Mouse (Mus musculus) spleen, postnatal 10 days (tissue): ENCODE results near the gene Chmp2a.
A peak's percentile ranks its signal among the peaks of the same experiment; 100 is the strongest.

Experiments
- DNase-seq, 2 experiments: peaks; one replicate each; pipeline ENCODE4 v3.0.0; 2021 to 2022; ENCODE audit warnings: low spot score in 2 of 2

Gene Chmp2a

DNA sequence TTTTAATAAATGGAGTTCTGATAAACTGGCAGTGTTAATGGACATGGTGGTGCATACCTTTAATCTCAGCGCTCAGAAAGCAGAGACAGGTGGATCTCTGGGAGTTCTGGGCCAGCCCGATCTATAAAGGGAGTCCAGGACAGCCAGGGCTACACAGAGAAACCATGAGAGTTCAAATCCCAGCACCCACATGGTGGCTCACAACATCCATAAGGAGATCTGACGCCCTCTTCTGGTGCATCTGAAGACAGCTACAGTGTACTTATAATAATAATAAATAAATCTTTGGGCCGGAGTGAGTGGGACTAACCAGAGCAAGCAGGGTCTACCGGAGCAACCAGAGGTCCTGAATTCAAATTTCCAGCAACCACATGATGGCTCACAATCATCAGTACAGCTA lies 31.2 kb downstream of the Chmp2a start:
- no peak for DNase-seq

DNA sequence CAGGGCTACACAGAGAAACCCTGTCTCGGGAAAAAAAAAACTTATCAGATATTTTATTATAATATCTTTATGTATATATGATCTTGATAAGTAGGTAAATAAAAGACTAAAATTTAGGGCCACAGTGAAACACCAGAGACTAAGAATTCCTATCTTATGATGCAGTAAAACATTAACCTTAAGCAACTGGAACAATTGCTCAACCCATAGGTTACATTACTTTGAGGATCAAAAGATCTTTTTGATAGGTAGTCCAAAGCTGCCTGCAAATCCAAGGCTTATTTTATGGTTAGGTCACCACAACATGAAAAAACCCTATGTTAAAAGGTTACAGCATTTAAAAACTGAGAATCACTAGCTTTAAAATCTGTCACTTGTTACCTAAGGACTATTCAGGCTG lies 33.0 kb downstream of the Chmp2a start:
- DNase-seq = no peak

DNA sequence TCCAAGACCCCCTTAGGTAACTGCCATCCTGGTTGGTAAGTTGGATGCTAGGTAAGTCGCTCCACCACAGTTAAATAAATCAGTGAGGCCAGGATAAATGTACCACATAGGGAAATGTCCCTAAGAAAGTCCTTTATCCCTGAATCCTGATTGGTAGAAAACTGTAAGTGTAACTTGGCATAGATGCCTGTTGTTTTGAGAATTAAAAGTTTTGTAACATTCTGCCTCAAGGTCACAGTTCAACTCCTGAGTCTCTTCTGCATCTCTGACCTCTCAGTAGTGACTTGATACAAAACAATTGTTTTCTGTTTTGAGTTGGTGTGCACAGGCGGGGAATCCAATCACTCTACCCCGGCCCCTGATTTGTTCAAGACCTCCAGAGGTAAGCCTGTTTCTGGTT lies 35.8 kb downstream of the Chmp2a start, which contains the start of gene Trim28:
Trim28 (plus strand) TSS at position 264 of the 400 bp plus-strand sequence.
- no peak for DNase-seq

DNA sequence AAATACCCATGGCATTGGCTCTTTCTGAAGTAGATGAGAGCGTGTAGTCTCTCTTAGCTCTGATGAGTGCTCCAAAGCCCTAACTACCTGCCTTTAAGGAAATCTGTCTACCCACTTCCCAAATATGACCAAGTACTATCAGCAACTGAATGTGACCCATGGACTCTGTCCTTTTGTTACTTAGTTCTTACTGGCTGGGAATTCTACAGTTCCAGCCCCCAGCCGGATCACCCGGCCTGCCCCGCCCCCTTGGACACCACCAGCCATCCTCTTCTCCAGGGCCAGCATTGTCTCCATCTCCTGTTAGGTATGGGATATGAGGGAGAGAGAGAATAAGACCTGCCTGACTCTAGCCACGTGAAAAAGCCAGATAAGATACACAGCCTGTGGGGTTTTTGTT lies 36.6 kb downstream of the Chmp2a start, which contains the start of gene Slc27a5:
Slc27a5 (minus strand) TSS at position 140 of the 400 bp plus-strand sequence.
- DNase-seq = no peak

DNA sequence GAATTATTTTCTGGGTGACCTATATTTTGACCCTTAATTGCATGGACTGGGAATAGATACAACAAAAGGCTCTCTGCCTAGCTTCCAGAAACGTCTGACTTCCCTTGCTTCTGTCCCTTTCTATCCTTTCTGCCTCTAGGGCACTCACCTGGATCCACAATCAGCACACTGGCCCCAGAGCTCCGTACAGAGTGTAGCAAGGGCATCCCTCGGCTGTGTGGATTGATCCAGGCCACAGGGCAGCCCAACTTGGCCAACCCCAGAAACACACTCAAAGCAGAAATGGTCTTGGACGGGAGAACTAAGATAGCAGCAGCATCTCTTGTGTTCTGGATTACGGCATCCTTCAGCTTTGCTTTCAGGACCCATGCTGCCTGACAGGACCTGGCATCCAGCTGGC lies 37.4 kb downstream of the Chmp2a start:
- DNase-seq = no peak

DNA sequence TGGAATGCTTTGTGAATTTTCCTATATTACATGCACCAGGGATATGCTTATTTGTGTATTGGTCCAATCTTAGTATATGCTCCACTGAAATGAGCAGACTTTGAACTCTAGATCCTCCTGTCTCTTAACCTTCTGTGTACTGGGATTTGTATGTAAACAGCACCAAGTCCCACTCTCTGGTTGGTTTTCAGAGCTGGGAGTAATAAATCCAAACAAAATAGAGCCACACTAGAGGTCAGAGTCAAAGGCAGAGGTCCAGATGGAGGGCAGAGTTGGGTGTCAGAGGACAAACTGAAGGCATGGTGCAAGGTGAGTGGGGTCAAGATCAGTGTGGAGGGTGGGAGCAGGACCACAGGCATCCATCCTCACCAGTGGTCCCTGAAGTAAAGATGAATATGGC lies 38.7 kb downstream of the Chmp2a start:
- no peak for DNase-seq

DNA sequence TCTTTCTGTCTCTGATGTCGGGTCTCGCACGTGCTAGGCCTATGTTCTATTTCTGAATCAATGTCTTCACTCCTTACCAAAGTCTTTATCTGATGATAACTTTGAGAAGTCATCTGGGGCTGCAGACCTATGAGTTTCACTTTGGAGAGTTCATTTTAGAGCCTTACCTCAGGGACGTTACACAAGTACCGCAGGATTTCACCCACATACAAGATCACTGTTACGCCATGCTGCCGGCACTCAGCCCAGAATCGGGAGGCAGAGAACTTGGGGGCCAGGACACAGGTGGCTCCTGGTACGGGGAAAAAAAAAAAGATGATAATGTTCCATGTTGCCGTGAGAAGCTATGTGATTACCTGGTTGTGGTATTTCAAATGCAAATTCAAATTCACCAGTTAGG lies 41.5 kb downstream of the Chmp2a start:
- no peak for DNase-seq

DNA sequence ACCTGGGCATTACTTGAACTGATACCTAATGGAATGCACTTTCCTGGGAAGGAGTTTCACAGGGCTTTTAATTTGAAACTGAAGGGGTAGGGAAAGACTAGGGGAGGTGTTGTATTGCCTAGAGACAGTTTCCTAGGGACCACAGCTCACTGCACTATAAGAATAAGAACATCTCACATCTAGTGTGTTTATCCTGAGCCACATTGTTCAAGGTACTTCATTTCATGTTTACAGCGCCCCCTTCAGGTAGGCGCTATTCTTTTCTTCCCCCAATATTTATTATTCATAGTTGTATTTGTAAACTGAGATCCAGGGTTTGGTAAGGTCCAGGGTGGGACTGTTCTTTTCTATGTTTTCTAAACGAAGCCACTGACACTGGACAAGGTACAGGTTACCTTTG lies 42.4 kb downstream of the Chmp2a start:
- DNase-seq = peak in 1 of 2 experiments; percentile 69

DNA sequence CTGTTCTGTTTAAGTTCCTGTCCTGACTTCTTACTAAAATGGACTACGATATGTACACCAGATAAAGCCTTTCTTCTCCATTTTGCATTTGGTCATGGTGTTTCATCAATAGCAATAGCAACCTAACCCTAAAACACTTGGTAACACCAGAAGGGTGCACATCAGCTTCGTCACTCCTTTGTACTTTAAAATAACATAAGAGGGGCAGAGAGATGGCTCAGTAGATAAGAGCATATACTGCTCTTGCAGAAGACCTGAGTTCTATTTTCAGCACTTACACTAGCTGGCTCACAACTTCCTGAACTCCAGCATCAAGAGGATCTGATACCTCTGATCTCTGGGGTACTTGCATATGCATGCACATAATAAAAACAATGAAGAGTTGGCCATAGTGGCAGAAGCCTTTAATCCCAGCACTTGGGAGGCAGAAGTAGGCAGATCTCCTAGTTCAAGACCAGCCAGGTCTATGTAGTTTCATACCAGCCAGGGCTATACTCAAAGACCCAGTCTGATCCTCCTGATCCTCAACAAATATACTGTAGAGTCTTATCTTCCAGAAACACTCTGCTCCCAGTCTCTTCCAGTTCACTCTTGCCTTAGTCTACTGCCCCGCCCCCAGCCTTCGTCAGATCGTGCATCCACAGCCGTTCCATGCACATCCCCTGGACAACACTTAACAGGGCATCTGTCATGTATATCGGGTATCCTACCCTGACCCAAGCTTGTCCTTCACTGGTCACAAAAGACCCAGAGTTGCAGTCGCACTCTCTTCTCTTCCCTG lies 47.0 kb downstream of the Chmp2a start:
- peak in 1 of 2 experiments; percentile 47 for DNase-seq

DNA sequence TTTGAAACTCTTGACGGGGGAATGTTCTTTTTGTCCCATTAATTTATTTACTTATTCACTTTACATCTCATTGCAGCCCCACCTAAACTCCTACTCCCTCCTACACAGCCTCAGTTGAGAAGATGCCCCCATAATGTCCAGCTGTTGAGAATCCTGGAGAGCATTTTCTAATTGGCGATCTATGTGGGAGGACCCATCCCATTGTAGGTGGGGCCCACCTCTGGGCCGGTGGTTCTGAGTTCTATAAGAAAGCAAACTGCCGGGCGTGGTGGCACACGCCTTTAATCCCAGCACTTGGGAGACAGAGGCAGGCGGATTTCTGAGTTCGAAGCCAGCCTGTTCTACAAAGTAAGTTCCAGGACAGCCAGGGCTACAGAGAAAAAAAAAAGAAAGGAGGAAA lies 47.7 kb downstream of the Chmp2a start:
- DNase-seq = no peak

DNA sequence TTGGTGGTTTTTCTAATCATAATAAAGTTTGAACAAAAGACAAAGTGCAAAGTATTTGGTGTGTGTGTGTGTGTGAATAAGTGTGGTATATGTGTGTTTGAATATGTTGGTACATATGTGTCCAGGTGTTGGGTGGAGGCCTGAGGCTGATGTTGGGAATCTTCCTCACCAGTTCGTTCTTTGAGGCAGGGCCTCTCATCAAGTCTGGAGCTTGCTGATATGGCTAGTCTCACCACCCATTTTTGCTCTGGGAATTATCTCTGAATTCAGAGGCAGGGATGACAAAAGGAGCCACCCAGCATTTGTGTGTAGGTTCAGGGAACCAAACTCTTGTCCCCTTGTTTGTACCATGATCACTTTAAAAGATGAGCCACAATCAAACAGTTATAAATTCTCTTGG lies 48.9 kb downstream of the Chmp2a start:
- no peak for DNase-seq
